Mouse (Mus musculus): ENCODE measurements around the gene Chchd3. TPM values are rescaled to one million over a fixed set of nuclear protein-coding genes. Genes with fewer than 3 reads are reported as not detected.

Gene Chchd3
- polyA plus RNA-seq, 1 experiment, result 47.7 TPM

GRCm38 (mm10) chr6:32899061-32899460 lies 161.0 kb downstream of the Chchd3 start:
- TF ChIP-seq CTCF (IDR thresholded peaks at IDR 0.05; ENCODE audit: control insufficient read depth, insufficient read depth, low read length), result no peak
- TF ChIP-seq POLR2A (IDR thresholded peaks at IDR 0.05; ENCODE audit: borderline replicate concordance, control insufficient read depth, low read depth, low read length), result no peak
- Histone ChIP-seq H3K4me1 (ENCODE audit: control insufficient read depth, insufficient read depth, low read length) (no peaks in the 10 kb centered on the region; the same call in 1 of the 2 replicates), H3K27ac (ENCODE audit: control insufficient read depth, insufficient read depth, low read depth, low read length, poor library complexity) (no peak overlapping the region), H3K4me3 (replicated peaks; ENCODE audit: control insufficient read depth, low read depth, low read length) (no peak overlapping the region)
- 89% methylated on average over 4 of the region's 4 CpGs for WGBS

- H3K4me3 ChIP-seq (replicated peaks; ENCODE audit: control insufficient read depth, low read depth, low read length), result no peak overlapping the region
- H3K4me1 ChIP-seq (ENCODE audit: control insufficient read depth, insufficient read depth, low read length), result no peaks in the 10 kb centered on the region; the same call in 1 of the 2 replicates
- TF ChIP-seq POLR2A (IDR thresholded peaks at IDR 0.05; ENCODE audit: borderline replicate concordance, control insufficient read depth, low read depth, low read length) (no peak), CTCF (IDR thresholded peaks at IDR 0.05; ENCODE audit: control insufficient read depth, insufficient read depth, low read length) (no peak)
- 86% methylated on average over 2 of the region's 2 CpGs for WGBS
- no peak overlapping the region for H3K27ac ChIP-seq (ENCODE audit: control insufficient read depth, insufficient read depth, low read depth, low read length, poor library complexity)
Measured at GRCm38 (mm10) chr6:32894100-32894499, 166.0 kb downstream of the Chchd3 start.

- WGBS, result 90% methylated on average over 4 of the region's 4 CpGs
- TF ChIP-seq POLR2A (IDR thresholded peaks at IDR 0.05; ENCODE audit: borderline replicate concordance, control insufficient read depth, low read depth, low read length), result no peak
- TF ChIP-seq CTCF (IDR thresholded peaks at IDR 0.05; ENCODE audit: control insufficient read depth, insufficient read depth, low read length), result no peak
- Histone ChIP-seq H3K4me1 (ENCODE audit: control insufficient read depth, insufficient read depth, low read length) (no peaks in the 10 kb centered on the region; the same call in 1 of the 2 replicates), H3K4me3 (replicated peaks; ENCODE audit: control insufficient read depth, low read depth, low read length) (no peak overlapping the region), H3K27ac (ENCODE audit: control insufficient read depth, insufficient read depth, low read depth, low read length, poor library complexity) (no peak overlapping the region)
Measured at GRCm38 (mm10) chr6:32890726-32891125, 169.3 kb downstream of the Chchd3 start.

- WGBS, result 66% methylated on average over 4 of the region's 4 CpGs
- H3K27ac ChIP-seq (ENCODE audit: control insufficient read depth, insufficient read depth, low read depth, low read length, poor library complexity), result no peak overlapping the region
- TF ChIP-seq POLR2A (IDR thresholded peaks at IDR 0.05; ENCODE audit: borderline replicate concordance, control insufficient read depth, low read depth, low read length) (no peak), CTCF (IDR thresholded peaks at IDR 0.05; ENCODE audit: control insufficient read depth, insufficient read depth, low read length) (no peak)
Measured at GRCm38 (mm10) chr6:32888894-32889529, 171.0 kb downstream of the Chchd3 start.

GRCm38 (mm10) chr6:32878586-32878985 lies 181.5 kb downstream of the Chchd3 start:
- WGBS, result 89% methylated on average over 5 of the region's 5 CpGs

More at GRCm38 (mm10) chr6:32888894-32889529, 171.0 kb downstream of the Chchd3 start:
- no peak overlapping the region for H3K4me3 ChIP-seq (replicated peaks; ENCODE audit: control insufficient read depth, low read depth, low read length)
- H3K4me1 ChIP-seq (ENCODE audit: control insufficient read depth, insufficient read depth, low read length), result no peaks in the 10 kb centered on the region

GRCm38 (mm10) chr6:32874176-32874575 lies 185.9 kb downstream of the Chchd3 start:
- no peak overlapping the region for H3K4me3 ChIP-seq (replicated peaks; ENCODE audit: control insufficient read depth, low read depth, low read length)
- WGBS, result 84% methylated on average over 3 of the region's 3 CpGs
- no peak for TF ChIP-seq POLR2A (IDR thresholded peaks at IDR 0.05; ENCODE audit: borderline replicate concordance, control insufficient read depth, low read depth, low read length)
- TF ChIP-seq CTCF (IDR thresholded peaks at IDR 0.05; ENCODE audit: control insufficient read depth, insufficient read depth, low read length), result no peak
- no peaks in the 10 kb centered on the region for H3K4me1 ChIP-seq (ENCODE audit: control insufficient read depth, insufficient read depth, low read length)
- no peak overlapping the region for H3K27ac ChIP-seq (ENCODE audit: control insufficient read depth, insufficient read depth, low read depth, low read length, poor library complexity)

More at GRCm38 (mm10) chr6:32878586-32878985, 181.5 kb downstream of the Chchd3 start:
- H3K4me3 ChIP-seq (replicated peaks; ENCODE audit: control insufficient read depth, low read depth, low read length), result no peak overlapping the region
- H3K27ac ChIP-seq (ENCODE audit: control insufficient read depth, insufficient read depth, low read depth, low read length, poor library complexity), result no peak overlapping the region
- TF ChIP-seq POLR2A (IDR thresholded peaks at IDR 0.05; ENCODE audit: borderline replicate concordance, control insufficient read depth, low read depth, low read length) (no peak), CTCF (IDR thresholded peaks at IDR 0.05; ENCODE audit: control insufficient read depth, insufficient read depth, low read length) (no peak)
- no peaks in the 10 kb centered on the region for H3K4me1 ChIP-seq (ENCODE audit: control insufficient read depth, insufficient read depth, low read length)

GRCm38 (mm10) chr6:32872805-32873204 lies 187.3 kb downstream of the Chchd3 start:
- H3K27ac ChIP-seq (ENCODE audit: control insufficient read depth, insufficient read depth, low read depth, low read length, poor library complexity), result no peak overlapping the region
- no peaks in the 10 kb centered on the region for H3K4me1 ChIP-seq (ENCODE audit: control insufficient read depth, insufficient read depth, low read length)
- WGBS, result 85% methylated on average over 2 of the region's 2 CpGs
- H3K4me3 ChIP-seq (replicated peaks; ENCODE audit: control insufficient read depth, low read depth, low read length), result no peak overlapping the region
- TF ChIP-seq POLR2A (IDR thresholded peaks at IDR 0.05; ENCODE audit: borderline replicate concordance, control insufficient read depth, low read depth, low read length) (no peak), CTCF (IDR thresholded peaks at IDR 0.05; ENCODE audit: control insufficient read depth, insufficient read depth, low read length) (no peak)

- H3K27ac ChIP-seq (ENCODE audit: control insufficient read depth, insufficient read depth, low read depth, low read length, poor library complexity), result no peak overlapping the region
- WGBS, result 49% methylated on average over 4 of the region's 4 CpGs
- no peak for TF ChIP-seq POLR2A (IDR thresholded peaks at IDR 0.05; ENCODE audit: borderline replicate concordance, control insufficient read depth, low read depth, low read length)
- no peak for TF ChIP-seq CTCF (IDR thresholded peaks at IDR 0.05; ENCODE audit: control insufficient read depth, insufficient read depth, low read length)
Measured at GRCm38 (mm10) chr6:32850960-32851359, 209.1 kb downstream of the Chchd3 start.

More at GRCm38 (mm10) chr6:32850960-32851359, 209.1 kb downstream of the Chchd3 start:
- peaks cover 2% of the 10 kb centered on the region; the same call in 1 of the 2 replicates for H3K4me1 ChIP-seq (ENCODE audit: control insufficient read depth, insufficient read depth, low read length)
- no peak overlapping the region for H3K4me3 ChIP-seq (replicated peaks; ENCODE audit: control insufficient read depth, low read depth, low read length)
